Mouse (Mus musculus) midbrain, embryonic 13.5 days (tissue): ENCODE results near the gene Cap1. TPM values are rescaled to one million over a fixed set of nuclear protein-coding genes. Genes with fewer than 3 reads are reported as not detected.

Experiments used
- ATAC-seq: fragments of 200-750 bp; cut with Nextera tagmentation; 2 replicates; pipeline ENCODE4 v1.8.0; 2017; ENCODE audit warnings: mild to moderate bottlenecking, moderate TSS enrichment, moderate library complexity
- H3K27ac ChIP-seq: fragments of 300-500 bp; sonication (generic); 2 replicates; pipeline ENCODE4 v1.5.1; 2015; ENCODE audit warnings: inconsistent platforms, mild to moderate bottlenecking, moderate library complexity
- H3K27me3 ChIP-seq: fragments of 300-500 bp; sonication (generic); 2 replicates; pipeline ENCODE4 v1.6.1; 2015; ENCODE audit warnings: mild to moderate bottlenecking, inconsistent platforms
- H3K36me3 ChIP-seq: fragments of 300-500 bp; sonication (generic); 2 replicates; pipeline ENCODE4 v1.6.1; 2015; ENCODE audit warnings: mild to moderate bottlenecking, inconsistent platforms
- H3K4me1 ChIP-seq: fragments of 300-500 bp; sonication (generic); replicated peaks from 2 replicates; pipeline ENCODE4 v1.6.1; 2015; ENCODE audit warnings: inconsistent platforms
- H3K4me2 ChIP-seq: fragments of 300-500 bp; sonication (generic); replicated peaks from 2 replicates; pipeline ENCODE4 v1.6.1; 2015; ENCODE audit warnings: moderate library complexity, mild to moderate bottlenecking, inconsistent platforms
- H3K4me3 ChIP-seq: fragments of 300-500 bp; sonication (generic); replicated peaks from 2 replicates; pipeline ENCODE4 v1.5.1; 2015; ENCODE audit warnings: mild to moderate bottlenecking, inconsistent platforms
- H3K9ac ChIP-seq: fragments of 300-500 bp; sonication (generic); replicated peaks from 2 replicates; pipeline ENCODE4 v1.6.1; 2015; ENCODE audit warnings: mild to moderate bottlenecking, inconsistent platforms
- H3K9me3 ChIP-seq: fragments of 300-500 bp; sonication (generic); 2 replicates; pipeline ENCODE4 v1.6.1; 2016; ENCODE audit warnings: mild to moderate bottlenecking, inconsistent platforms
- WGBS: fragments of 180-500 bp; shearing (Covaris S2); methylation state at CpG from one replicate; pipeline ENCODE4 v1.1.7; 2015; 5-methylcytosine and 5-hydroxymethylcytosine counted together
- polyA plus RNA-seq: library from polyadenylated mRNA; unstranded; fragments of >200 nt; fragmentation: Nextera tagmentation; extraction: Ambion mirVana; gene quantifications from 2 replicates; pipeline ENCODE4 v1.2.1, GENCODE M21; 2015

Cap1 gene
- polyA plus RNA-seq, 1 experiment from 2014 or later, result 73.8 TPM

GRCm38 (mm10) chr4:122909572-122910189, 23.8 kb upstream of the Cap1 start:
- no peak overlapping the region for H3K9ac ChIP-seq
- peak overlapping the region; percentile 31; the same call in 1 of the 2 replicates for H3K27ac ChIP-seq
- peaks cover 16% of the 10 kb centered on the region for H3K4me1 ChIP-seq
- no peaks in the 10 kb centered on the region for H3K27me3 ChIP-seq
- no peaks in the 10 kb centered on the region for H3K36me3 ChIP-seq
- WGBS, result 15% methylated on average over 12 of the region's 12 CpGs
- H3K4me2 ChIP-seq, result peak overlapping the region; percentile 34
- 0 out of 2 replicates have a peak overlapping the region, but pooled peaks have one; percentile 7 for H3K4me3 ChIP-seq
- ATAC-seq, result peak; percentile 88
- H3K9me3 ChIP-seq, result no peaks in the 10 kb centered on the region

- H3K27ac ChIP-seq, result no peak overlapping the region
- no peaks in the 10 kb centered on the region for H3K36me3 ChIP-seq
- no peak for ATAC-seq
- H3K27me3 ChIP-seq, result no peaks in the 10 kb centered on the region
- no peaks in the 10 kb centered on the region for H3K9me3 ChIP-seq
- 94% methylated on average over 10 of the region's 10 CpGs for WGBS
- no peak overlapping the region for H3K4me2 ChIP-seq
- no peak overlapping the region for H3K9ac ChIP-seq
- H3K4me3 ChIP-seq, result no peak overlapping the region
- H3K4me1 ChIP-seq, result peaks cover 16% of the 10 kb centered on the region
These were observed 19.5 kb upstream of the Cap1 start for GRCm38 (mm10) chr4:122905359-122905758.

GRCm38 (mm10) chr4:122903709-122904108, 17.9 kb upstream of the Cap1 start:
- peaks cover 3% of the 10 kb centered on the region for H3K4me1 ChIP-seq
- WGBS, result 96% methylated on average over 3 of the region's 3 CpGs
- no peak for ATAC-seq

GRCm38 (mm10) chr4:122902156-122902555, 16.3 kb upstream of the Cap1 start:
- no peak for ATAC-seq
- H3K9me3 ChIP-seq, result no peaks in the 10 kb centered on the region
- no peak overlapping the region for H3K4me3 ChIP-seq
- H3K4me1 ChIP-seq, result no peaks in the 10 kb centered on the region
- 36% methylated on average over 6 of the region's 6 CpGs for WGBS
- H3K27ac ChIP-seq, result no peak overlapping the region
- no peaks in the 10 kb centered on the region for H3K36me3 ChIP-seq
- no peaks in the 10 kb centered on the region for H3K27me3 ChIP-seq
- H3K4me2 ChIP-seq, result no peak overlapping the region
- no peak overlapping the region for H3K9ac ChIP-seq

More at GRCm38 (mm10) chr4:122903709-122904108, 17.9 kb upstream of the Cap1 start:
- H3K27ac ChIP-seq, result no peak overlapping the region
- H3K4me3 ChIP-seq, result no peak overlapping the region
- no peaks in the 10 kb centered on the region for H3K36me3 ChIP-seq
- H3K9ac ChIP-seq, result no peak overlapping the region
- H3K27me3 ChIP-seq, result no peaks in the 10 kb centered on the region
- H3K9me3 ChIP-seq, result no peaks in the 10 kb centered on the region
- H3K4me2 ChIP-seq, result no peak overlapping the region

- H3K9me3 ChIP-seq, result no peaks in the 10 kb centered on the region
- H3K4me2 ChIP-seq, result no peak overlapping the region
- H3K4me3 ChIP-seq, result no peak overlapping the region
- no peak for ATAC-seq
- no peaks in the 10 kb centered on the region for H3K4me1 ChIP-seq
- WGBS, result 16% methylated on average over 5 of the region's 5 CpGs
- H3K36me3 ChIP-seq, result no peaks in the 10 kb centered on the region
- no peak overlapping the region for H3K27ac ChIP-seq
- no peaks in the 10 kb centered on the region for H3K27me3 ChIP-seq
- H3K9ac ChIP-seq, result no peak overlapping the region
These were observed 12.5 kb upstream of the Cap1 start for GRCm38 (mm10) chr4:122898313-122898712.

- H3K4me2 ChIP-seq, result no peak overlapping the region
- no peak overlapping the region for H3K9ac ChIP-seq
- 86% methylated on average over 4 of the region's 4 CpGs for WGBS
- no peaks in the 10 kb centered on the region for H3K27me3 ChIP-seq
- no peaks in the 10 kb centered on the region for H3K4me1 ChIP-seq
- H3K4me3 ChIP-seq, result no peak overlapping the region
- no peak overlapping the region for H3K27ac ChIP-seq
- ATAC-seq, result no peak
- no peaks in the 10 kb centered on the region for H3K9me3 ChIP-seq
- no peaks in the 10 kb centered on the region for H3K36me3 ChIP-seq
These were observed 11.9 kb upstream of the Cap1 start for GRCm38 (mm10) chr4:122897750-122898149.

GRCm38 (mm10) chr4:122892157-122892556, 6.3 kb upstream of the Cap1 start:
- no peaks in the 10 kb centered on the region for H3K27me3 ChIP-seq
- no peak overlapping the region for H3K4me3 ChIP-seq
- 85% methylated on average over 5 of the region's 5 CpGs for WGBS
- H3K9me3 ChIP-seq, result no peaks in the 10 kb centered on the region
- no peaks in the 10 kb centered on the region for H3K36me3 ChIP-seq
- H3K4me2 ChIP-seq, result no peak overlapping the region
- no peak for ATAC-seq
- peaks cover 9% of the 10 kb centered on the region for H3K4me1 ChIP-seq
- H3K27ac ChIP-seq, result no peak overlapping the region
- no peak overlapping the region for H3K9ac ChIP-seq

GRCm38 (mm10) chr4:122891597-122891996, 5.7 kb upstream of the Cap1 start:
- no peaks in the 10 kb centered on the region for H3K36me3 ChIP-seq

GRCm38 (mm10) chr4:122890881-122891481, 5.1 kb upstream of the Cap1 start:
- Histone ChIP-seq H3K4me1 (peaks cover 13% of the 10 kb centered on the region), H3K27ac (peak overlapping the region; percentile 51; the same call in 1 of the 2 replicates), H3K9me3 (no peaks in the 10 kb centered on the region), H3K9ac (no peak overlapping the region; the same call in 1 of the 2 replicates), H3K4me3 (no peak overlapping the region), H3K4me2 (no peak overlapping the region), H3K27me3 (no peaks in the 10 kb centered on the region), H3K36me3 (no peaks in the 10 kb centered on the region)
- ATAC-seq, result peak; percentile 35; the same call in 1 of the 2 replicates
- 11% methylated on average over 3 of the region's 3 CpGs for WGBS

More at GRCm38 (mm10) chr4:122891597-122891996, 5.7 kb upstream of the Cap1 start:
- no peak for ATAC-seq
- H3K9me3 ChIP-seq, result no peaks in the 10 kb centered on the region
- no peaks in the 10 kb centered on the region for H3K27me3 ChIP-seq
- H3K4me3 ChIP-seq, result no peak overlapping the region
- H3K9ac ChIP-seq, result no peak overlapping the region
- no peak overlapping the region for H3K27ac ChIP-seq
- H3K4me1 ChIP-seq, result peaks cover 13% of the 10 kb centered on the region
- H3K4me2 ChIP-seq, result no peak overlapping the region
- 37% methylated on average over 1 of the region's 1 CpGs for WGBS

- H3K36me3 ChIP-seq, result no peaks in the 10 kb centered on the region
- peak overlapping the region; percentile 99 for H3K27ac ChIP-seq
- H3K9me3 ChIP-seq, result no peaks in the 10 kb centered on the region
- ATAC-seq, result no peak
- peaks cover 40% of the 10 kb centered on the region for H3K4me1 ChIP-seq
- H3K4me3 ChIP-seq, result peak overlapping the region; percentile 72
- H3K9ac ChIP-seq, result peak overlapping the region; percentile 87; the same call in 1 of the 2 replicates
- 77% methylated on average over 2 of the region's 2 CpGs for WGBS
- no peaks in the 10 kb centered on the region for H3K27me3 ChIP-seq
- H3K4me2 ChIP-seq, result peak overlapping the region; percentile 69
These were observed 1.5 kb upstream of the Cap1 start for GRCm38 (mm10) chr4:122887336-122887735.

GRCm38 (mm10) chr4:122886579-122887254, 861 bp upstream of the Cap1 start:
- H3K9ac ChIP-seq, result peak overlapping the region; percentile 87
- H3K4me1 ChIP-seq, result peaks cover 42% of the 10 kb centered on the region
- H3K27ac ChIP-seq, result peak overlapping the region; percentile 99
- ATAC-seq, result no peak
- 5% methylated on average over 19 of the region's 19 CpGs for WGBS
- no peaks in the 10 kb centered on the region for H3K27me3 ChIP-seq
- H3K4me3 ChIP-seq, result peak overlapping the region; percentile 72
- H3K36me3 ChIP-seq, result no peaks in the 10 kb centered on the region
- no peaks in the 10 kb centered on the region for H3K9me3 ChIP-seq
- peak overlapping the region; percentile 69 for H3K4me2 ChIP-seq
